Mouse (Mus musculus) Patski (cell line): ENCODE measurements around the gene Adamts18. TPM values are rescaled to one million over a fixed set of nuclear protein-coding genes. Genes with fewer than 3 reads are reported as not detected.

Experiments used
- ATAC-seq: fragments of 100-300 bp; one replicate; pipeline ENCODE4 v1.8.0; 2021
- CTCF ChIA-PET: fragments of 350-600 bp; sonication (Branson Sonifier 250); formaldehyde crosslinking; loops from one replicate; lab custom pipeline; 2022; ENCODE audit warnings: inconsistent platforms; lab: Charles Lee
- POLR2A ChIA-PET: fragments of 350-600 bp; sonication (Branson Sonifier 250); formaldehyde crosslinking; loops from one replicate; lab custom pipeline; 2022; ENCODE audit warnings: antibody characterized with exemption, inconsistent platforms; lab: Charles Lee
- DNase-seq: peaks from one replicate; pipeline ENCODE4 v3.0.0-alpha.2; 2011; ENCODE audit warnings: low read depth, low spot score
- H3K27me3 ChIP-seq: fragments of 371-371 bp; one replicate; pipeline ENCODE4 v1.5.1; 2021
- CTCF ChIP-seq: fragments of 100-300 bp; IDR thresholded peaks from one replicate; pipeline ENCODE4 v1.5.1; 2021
- in situ Hi-C: fragments of 300-500 bp; cut with MboI; formaldehyde crosslinking; loops from 3 replicates; pipeline ENCODE4 v1.11.1; 2018; ENCODE audit warnings: low pct_unique_long_range_greater_than_20kb, mixed read lengths
- polyA plus RNA-seq: library from polyadenylated mRNA; unstranded; gene quantifications from one replicate; pipeline ENCODE4 v1.2.3, GENCODE M21; 2021

The Adamts18 gene
- polyA plus RNA-seq, 1 experiment from 2014 or later = not detected

- DNase-seq = no peak
- ChIA-PET CTCF (no interaction called here), POLR2A (no interaction called here)
- no peaks in the 10 kb centered on the region for H3K27me3 ChIP-seq
- in situ Hi-C loops = no loop called here
- no peak for TF ChIP-seq CTCF
- no peak for ATAC-seq
These were observed 17.0 kb upstream of the Adamts18 start for GRCm38 (mm10) chr8:113865326-113866093.

GRCm38 (mm10) chr8:113859890-113860683, 11.5 kb upstream of the Adamts18 start:
- ChIA-PET CTCF (no interaction called here), POLR2A (no interaction called here)
- H3K27me3 ChIP-seq = no peaks in the 10 kb centered on the region
- no peak for TF ChIP-seq CTCF
- in situ Hi-C loops = no loop called here
- DNase-seq (no peak), ATAC-seq (no peak)

- CTCF ChIA-PET = no interaction called here
- in situ Hi-C loops = no loop called here
- no peaks in the 10 kb centered on the region for H3K27me3 ChIP-seq
- no peak for DNase-seq
- no peak for ATAC-seq
- no peak for TF ChIP-seq CTCF
- POLR2A ChIA-PET = no interaction called here
These were observed 10.3 kb upstream of the Adamts18 start for GRCm38 (mm10) chr8:113858801-113859200.

- ChIA-PET CTCF (no interaction called here), POLR2A (no interaction called here)
- no peak for ATAC-seq
- TF ChIP-seq CTCF = no peak
- in situ Hi-C loops = loop anchor here (5.0 kb wide), 1 partner anchor 123 kb away; no protein-coding TSS in a partner anchor
- no peak for DNase-seq
- H3K27me3 ChIP-seq = no peaks in the 10 kb centered on the region
These were observed 6.2 kb upstream of the Adamts18 start for GRCm38 (mm10) chr8:113854622-113855293.

- DNase-seq = no peak
- no peak for TF ChIP-seq CTCF
- in situ Hi-C loops = loop anchor here (5.0 kb wide), 1 partner anchor 124 kb away; no protein-coding TSS in a partner anchor
- H3K27me3 ChIP-seq = no peaks in the 10 kb centered on the region
- ChIA-PET POLR2A (no interaction called here), CTCF (interaction anchor here (1.9 kb wide), 1 partner anchor 189 kb away, joined by 7 read pairs; no protein-coding TSS in a partner anchor)
- ATAC-seq = no peak
These were observed 5.2 kb upstream of the Adamts18 start for GRCm38 (mm10) chr8:113853714-113854113.

- no peaks in the 10 kb centered on the region for H3K27me3 ChIP-seq
- CTCF ChIA-PET = interaction anchor here (1.8 to 1.9 kb wide), 2 partner anchors 15 to 187 kb away, joined by 6 to 7 read pairs; no protein-coding TSS in a partner anchor
- no peak for DNase-seq
These were observed 3.1 kb upstream of the Adamts18 start for GRCm38 (mm10) chr8:113851655-113852054.

GRCm38 (mm10) chr8:113848081-113848652, 371 bp downstream of the Adamts18 start:
- no peaks in the 10 kb centered on the region for H3K27me3 ChIP-seq
- TF ChIP-seq CTCF = no peak
- in situ Hi-C loops = no loop called here
- ATAC-seq (no peak), DNase-seq (no peak)
- POLR2A ChIA-PET = no interaction called here
- CTCF ChIA-PET = interaction anchor here (0.8 kb wide), 1 partner anchor 183 kb away, joined by 4 read pairs; no protein-coding TSS in a partner anchor

More at GRCm38 (mm10) chr8:113851655-113852054, 3.1 kb upstream of the Adamts18 start:
- ATAC-seq = no peak
- in situ Hi-C loops = loop anchor here (5.0 kb wide), 1 partner anchor 126 kb away; no protein-coding TSS in a partner anchor
- TF ChIP-seq CTCF = peak; percentile 86
- POLR2A ChIA-PET = no interaction called here

GRCm38 (mm10) chr8:113847606-113848080, 895 bp downstream of the Adamts18 start:
- no peak for DNase-seq
- no peak for TF ChIP-seq CTCF
- ATAC-seq = no peak
- POLR2A ChIA-PET = interaction anchor here (0.7 kb wide), 1 partner anchor 93 kb away, joined by 3 read pairs; no protein-coding TSS in a partner anchor
- in situ Hi-C loops = no loop called here
- H3K27me3 ChIP-seq = no peaks in the 10 kb centered on the region
- CTCF ChIA-PET = no interaction called here

GRCm38 (mm10) chr8:113846669-113847068, 1.9 kb downstream of the Adamts18 start:
- no peak for TF ChIP-seq CTCF
- DNase-seq (no peak), ATAC-seq (no peak)
- no peaks in the 10 kb centered on the region for H3K27me3 ChIP-seq
- in situ Hi-C loops = no loop called here
- ChIA-PET POLR2A (interaction anchor here (0.6 to 0.7 kb wide), 2 partner anchors 92 to 179 kb away, joined by 3 to 5 read pairs; no protein-coding TSS in a partner anchor), CTCF (no interaction called here)

- DNase-seq (no peak), ATAC-seq (no peak)
- POLR2A ChIA-PET = interaction anchor here (0.8 kb wide), 1 partner anchor 40 kb away, joined by 3 read pairs; no protein-coding TSS in a partner anchor
- in situ Hi-C loops = no loop called here
- TF ChIP-seq CTCF = no peak
- H3K27me3 ChIP-seq = no peaks in the 10 kb centered on the region
- CTCF ChIA-PET = no interaction called here
These were observed 3.7 kb downstream of the Adamts18 start for GRCm38 (mm10) chr8:113844801-113845301.
